Mouse (Mus musculus) neural tube, embryonic 12.5 days (tissue): Measurements from ENCODE around the gene Sla2. TPM values are rescaled to one million over a fixed set of nuclear protein-coding genes. Genes with fewer than 3 reads are reported as not detected.
"Not testable (repeated sequence)": the region's sequence is repeated elsewhere in the genome, so short reads cannot be mapped to it uniquely, and the experiment has no call there.

Experiments
- ATAC-seq: fragments of 200-750 bp; cut with Nextera tagmentation; 2 replicates; pipeline ENCODE4 v1.8.0; 2017; ENCODE audit warnings: low read depth, mild to moderate bottlenecking, moderate TSS enrichment, moderate library complexity; ENCODE audit not compliant: low FRiP score
- H3K27ac ChIP-seq: fragments of 300-500 bp; sonication (generic); 2 replicates; pipeline ENCODE4 v1.5.1; 2016
- H3K27me3 ChIP-seq: fragments of 300-500 bp; sonication (generic); replicated peaks from 2 replicates; pipeline ENCODE4 v1.6.1; 2016; ENCODE audit warnings: mild to moderate bottlenecking
- H3K36me3 ChIP-seq: fragments of 300-500 bp; sonication (generic); 2 replicates; pipeline ENCODE4 v1.6.1; 2016; ENCODE audit warnings: mild to moderate bottlenecking
- H3K4me1 ChIP-seq: fragments of 300-500 bp; sonication (generic); 2 replicates; pipeline ENCODE4 v1.6.1; 2016
- H3K4me2 ChIP-seq: fragments of 300-500 bp; sonication (generic); replicated peaks from 2 replicates; pipeline ENCODE4 v1.6.1; 2016; ENCODE audit warnings: mild to moderate bottlenecking
- H3K4me3 ChIP-seq: fragments of 300-500 bp; sonication (generic); 2 replicates; pipeline ENCODE4 v1.5.1; 2016
- H3K9ac ChIP-seq: fragments of 300-500 bp; sonication (generic); 2 replicates; pipeline ENCODE4 v1.6.1; 2016; ENCODE audit warnings: mild to moderate bottlenecking
- H3K9me3 ChIP-seq: fragments of 300-500 bp; sonication (generic); 2 replicates; pipeline ENCODE4 v1.6.1; 2016; ENCODE audit warnings: mild to moderate bottlenecking
- whole genome bisulfite sequencing: fragments of 180-500 bp; shearing (Covaris S2); methylation state at CpG from one replicate; pipeline ENCODE4 v1.1.7; 2016; 5-methylcytosine and 5-hydroxymethylcytosine counted together
- polyA plus RNA-seq: library from polyadenylated mRNA; unstranded; fragments of >200 nt; fragmentation: Nextera tagmentation; extraction: Ambion mirVana; gene quantifications from 2 replicates; pipeline ENCODE4 v1.2.1, GENCODE M21; 2016

Gene Sla2
- polyA plus RNA-seq, result 0.35 and 0.50 TPM in 2 replicates

DNA sequence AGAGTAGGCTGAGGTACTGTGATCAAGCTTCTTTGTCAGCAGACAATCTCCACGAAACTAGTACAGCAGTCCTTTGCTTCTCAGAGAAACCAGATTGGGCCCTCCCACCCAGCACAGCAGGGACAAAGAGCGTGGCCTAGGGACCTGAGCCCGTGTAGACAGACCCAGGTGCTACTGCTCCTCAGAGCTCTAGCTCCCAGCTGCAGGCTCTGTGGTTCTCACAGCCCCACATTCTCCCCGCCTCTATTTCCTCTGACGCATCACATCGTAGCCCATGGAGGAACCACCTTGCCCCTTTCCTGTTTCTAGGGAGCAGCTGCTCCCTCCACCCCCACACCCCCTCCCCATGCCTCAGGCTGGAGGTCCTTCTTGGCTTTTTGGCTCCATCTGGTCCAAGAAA, at the start of gene Sla2:
Sla2 (minus strand) TSS at position 176 of the 400 bp plus-strand sequence.
- no peak within 1 kb of the TSS for H3K4me3 ChIP-seq
- no peaks in the 10 kb centered on the region for H3K4me1 ChIP-seq
- no peak within 1 kb of the TSS for H3K4me2 ChIP-seq
- H3K9ac ChIP-seq, result no peak within 1 kb of the TSS
- 72% methylated on average over 6 of the region's 6 CpGs for WGBS
- H3K27me3 ChIP-seq, result no peaks in the 10 kb centered on the region
- H3K36me3 ChIP-seq, result no peaks in the 10 kb centered on the region
- no peak for ATAC-seq
- no peak within 1 kb of the TSS for H3K27ac ChIP-seq
- no peaks in the 10 kb centered on the region for H3K9me3 ChIP-seq

DNA sequence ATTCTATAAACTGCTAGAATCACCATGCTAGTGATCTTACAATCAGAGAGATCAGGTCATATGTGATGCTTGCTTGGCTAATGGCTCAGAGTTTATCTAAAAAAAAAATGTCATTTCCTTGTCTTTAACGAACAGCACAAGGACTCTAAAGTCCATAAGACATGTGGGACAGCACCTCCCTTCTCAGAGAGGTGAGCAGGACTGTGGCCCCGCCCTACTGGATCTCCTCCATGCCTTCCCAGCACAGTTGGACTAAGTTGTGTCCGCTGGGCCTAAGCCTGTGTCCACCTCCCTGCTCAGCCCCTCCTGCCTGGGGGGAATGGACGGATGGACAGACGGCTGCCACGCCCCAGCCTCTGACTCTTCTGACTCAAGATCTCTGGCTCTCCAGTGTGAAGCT, 48.0 kb upstream of the Sla2 start:
- H3K4me1 ChIP-seq, result no peaks in the 10 kb centered on the region
- no peak for ATAC-seq
- H3K9ac ChIP-seq, result no peak overlapping the region
- no peak overlapping the region for H3K4me2 ChIP-seq
- H3K27me3 ChIP-seq, result no peaks in the 10 kb centered on the region
- peaks cover 13% of the 10 kb centered on the region; the same call in 1 of the 2 replicates for H3K36me3 ChIP-seq
- no peak overlapping the region for H3K4me3 ChIP-seq
- no peaks in the 10 kb centered on the region for H3K9me3 ChIP-seq
- WGBS, result 86% methylated on average over 6 of the region's 6 CpGs
- no peak overlapping the region for H3K27ac ChIP-seq

DNA sequence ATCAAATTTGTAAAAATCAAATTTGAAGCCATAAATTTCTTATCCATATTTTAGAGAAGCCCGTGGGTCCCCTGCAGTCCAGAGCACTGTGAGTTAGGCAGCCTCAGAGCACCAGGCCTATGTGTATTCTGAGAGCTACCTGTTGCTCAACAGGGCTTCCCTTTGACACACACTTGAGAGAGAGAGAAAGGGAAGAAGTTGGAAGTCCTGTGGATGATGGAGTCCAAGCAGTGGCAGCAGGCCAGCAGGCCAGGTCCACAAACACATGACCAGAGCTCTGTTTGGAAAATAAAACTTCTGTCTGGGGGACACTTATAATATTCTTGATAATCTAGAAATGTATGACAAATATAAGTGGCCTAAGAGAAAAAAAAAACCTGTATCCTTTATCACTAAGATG, 46.4 kb upstream of the Sla2 start:
- no peak for ATAC-seq
- WGBS, result 84% methylated on average over 1 of the region's 1 CpGs
- peaks cover 17% of the 10 kb centered on the region; the same call in 1 of the 2 replicates for H3K36me3 ChIP-seq

DNA sequence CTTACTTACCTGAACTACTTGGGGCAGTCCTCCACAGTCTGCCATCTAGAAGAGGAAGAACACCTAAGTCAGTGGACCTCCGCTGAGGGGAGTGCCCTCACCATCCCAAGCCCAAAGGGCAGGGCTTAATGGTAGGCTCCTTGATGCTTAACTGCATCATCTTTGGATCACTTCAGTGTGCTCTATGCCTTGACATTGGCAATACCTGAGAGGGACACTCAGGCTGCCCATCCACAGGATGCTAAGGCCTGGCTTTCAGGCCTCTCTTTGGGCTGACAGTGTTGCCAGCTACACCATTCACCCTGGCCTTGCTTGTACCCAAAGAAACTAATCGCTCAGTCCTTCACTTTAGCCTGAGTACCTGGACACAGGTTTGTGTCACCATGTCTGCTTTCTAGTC, 44.4 kb upstream of the Sla2 start:
- Histone ChIP-seq H3K4me2 (no peak overlapping the region), H3K27ac (no peak overlapping the region), H3K9ac (no peak overlapping the region), H3K27me3 (no peaks in the 10 kb centered on the region), H3K36me3 (peaks cover 15% of the 10 kb centered on the region; the same call in 1 of the 2 replicates), H3K9me3 (no peaks in the 10 kb centered on the region), H3K4me3 (no peak overlapping the region), H3K4me1 (no peaks in the 10 kb centered on the region)
- 100% methylated on average over 2 of the region's 2 CpGs for WGBS
- ATAC-seq, result no peak

More for the DNA sequence above, 46.4 kb upstream of the Sla2 start:
- Histone ChIP-seq H3K27ac (no peak overlapping the region), H3K9ac (no peak overlapping the region), H3K4me2 (no peak overlapping the region), H3K27me3 (no peaks in the 10 kb centered on the region), H3K9me3 (no peaks in the 10 kb centered on the region), H3K4me3 (no peak overlapping the region), H3K4me1 (no peaks in the 10 kb centered on the region)

DNA sequence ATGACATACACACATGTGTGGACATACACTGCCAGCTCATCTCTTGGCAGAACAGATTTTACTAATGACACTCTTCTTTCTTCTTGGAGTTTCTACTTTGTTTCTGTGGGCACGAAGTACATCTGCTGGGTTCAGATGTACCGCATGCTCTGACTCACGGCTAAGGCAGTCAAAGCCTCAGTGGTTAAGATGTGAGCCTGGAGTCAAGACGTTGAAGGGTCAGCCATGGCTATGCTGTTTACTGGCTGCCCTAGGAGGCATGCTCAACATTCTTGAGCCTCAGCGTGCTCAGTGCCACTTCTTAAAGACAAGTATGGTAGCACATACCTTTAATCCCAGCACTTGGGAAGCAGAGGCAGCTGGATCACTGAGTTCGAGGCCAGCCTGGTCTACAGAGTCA, 43.6 kb upstream of the Sla2 start:
- Histone ChIP-seq H3K27me3 (no peaks in the 10 kb centered on the region), H3K4me1 (no peaks in the 10 kb centered on the region), H3K36me3 (peaks cover 15% of the 10 kb centered on the region; the same call in 1 of the 2 replicates), H3K27ac (no peak overlapping the region), H3K9ac (no peak overlapping the region), H3K4me2 (no peak overlapping the region), H3K9me3 (no peaks in the 10 kb centered on the region), H3K4me3 (no peak overlapping the region)
- 90% methylated on average over 6 of the region's 6 CpGs for WGBS
- ATAC-seq, result no peak

DNA sequence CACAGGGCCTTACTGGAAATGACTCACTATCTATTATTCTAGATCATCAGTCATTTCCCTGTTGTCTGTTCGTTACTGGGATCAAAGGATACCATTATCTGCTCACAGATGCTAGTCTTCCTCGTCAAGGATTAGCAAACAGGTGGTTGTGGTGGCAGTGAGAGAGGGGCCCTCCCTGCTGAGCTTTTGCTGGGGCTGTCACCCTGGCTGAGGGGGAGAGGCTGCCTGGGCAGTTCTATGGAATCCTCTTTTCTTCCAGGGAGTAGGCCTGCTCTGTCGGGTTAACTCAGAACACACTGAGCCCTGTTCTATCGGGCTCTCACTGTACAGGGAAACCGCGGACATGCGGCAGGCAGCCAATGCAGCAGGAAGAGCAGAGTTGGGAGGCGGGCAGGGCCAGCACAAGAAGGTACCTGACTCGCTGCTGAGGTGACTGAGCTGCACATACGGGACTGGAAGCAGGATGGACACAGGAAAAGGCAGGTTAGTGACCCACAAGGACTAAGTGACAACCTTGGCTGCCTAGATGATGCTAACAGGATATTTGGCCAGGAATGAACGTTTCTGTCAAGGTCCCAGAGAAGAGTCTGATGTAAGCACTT, 42.6 kb upstream of the Sla2 start:
- Histone ChIP-seq H3K4me3 (no peak overlapping the region), H3K27me3 (no peaks in the 10 kb centered on the region), H3K27ac (no peak overlapping the region), H3K4me2 (no peak overlapping the region), H3K36me3 (peaks cover 11% of the 10 kb centered on the region; the same call in 1 of the 2 replicates), H3K9me3 (no peaks in the 10 kb centered on the region), H3K4me1 (no peaks in the 10 kb centered on the region), H3K9ac (no peak overlapping the region)
- WGBS, result 65% methylated on average over 11 of the region's 11 CpGs
- ATAC-seq, result no peak

DNA sequence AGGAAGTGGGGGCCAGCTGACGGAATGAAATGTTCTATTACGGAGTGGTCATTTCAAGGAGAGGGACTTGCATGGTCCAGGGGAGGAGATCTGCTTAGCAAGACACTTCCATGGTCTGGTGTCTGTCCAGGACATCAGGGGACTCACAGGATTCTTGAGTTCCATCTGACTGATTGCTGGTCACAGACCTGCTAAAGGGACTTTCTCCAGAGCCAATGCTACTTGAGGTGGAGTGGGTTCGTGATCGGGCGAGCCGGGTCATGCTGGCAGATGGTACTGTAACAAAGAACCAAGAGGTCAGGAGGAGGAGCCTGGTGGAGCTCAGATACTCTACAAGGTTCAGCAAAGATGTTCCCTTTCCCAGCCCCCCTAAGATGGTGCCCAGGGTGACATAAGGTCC, 41.6 kb upstream of the Sla2 start:
- Histone ChIP-seq H3K9ac (no peak overlapping the region), H3K4me1 (no peaks in the 10 kb centered on the region), H3K4me2 (no peak overlapping the region), H3K27ac (no peak overlapping the region), H3K36me3 (peaks cover 11% of the 10 kb centered on the region; the same call in 1 of the 2 replicates), H3K27me3 (no peaks in the 10 kb centered on the region), H3K4me3 (no peak overlapping the region), H3K9me3 (no peaks in the 10 kb centered on the region)
- ATAC-seq, result no peak
- WGBS, result 90% methylated on average over 6 of the region's 6 CpGs

DNA sequence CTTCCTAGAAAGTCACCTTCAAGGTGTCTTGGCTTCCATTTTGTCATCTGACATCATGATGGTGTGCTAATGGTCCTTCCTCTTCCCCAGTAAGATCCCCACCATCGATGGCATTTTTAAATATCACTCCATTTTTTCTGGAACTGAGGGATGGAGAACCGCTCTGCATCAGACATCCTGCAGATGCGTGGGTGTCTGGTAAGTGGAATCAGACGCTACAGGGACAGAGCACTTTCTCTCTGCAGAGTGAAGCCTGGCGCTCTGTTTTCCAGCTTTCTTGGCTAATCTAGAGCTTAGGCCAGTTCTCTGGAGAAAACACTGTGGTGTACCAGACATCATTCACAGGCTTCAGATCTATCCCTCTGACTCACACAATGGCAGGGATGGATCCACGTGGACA, 40.7 kb upstream of the Sla2 start:
- no peaks in the 10 kb centered on the region for H3K4me1 ChIP-seq
- H3K27me3 ChIP-seq, result no peaks in the 10 kb centered on the region
- H3K4me3 ChIP-seq, result no peak overlapping the region
- WGBS, result 91% methylated on average over 6 of the region's 6 CpGs
- H3K36me3 ChIP-seq, result peaks cover 11% of the 10 kb centered on the region; the same call in 1 of the 2 replicates
- no peak overlapping the region for H3K4me2 ChIP-seq
- H3K27ac ChIP-seq, result no peak overlapping the region
- ATAC-seq, result no peak
- no peak overlapping the region for H3K9ac ChIP-seq
- H3K9me3 ChIP-seq, result no peaks in the 10 kb centered on the region

DNA sequence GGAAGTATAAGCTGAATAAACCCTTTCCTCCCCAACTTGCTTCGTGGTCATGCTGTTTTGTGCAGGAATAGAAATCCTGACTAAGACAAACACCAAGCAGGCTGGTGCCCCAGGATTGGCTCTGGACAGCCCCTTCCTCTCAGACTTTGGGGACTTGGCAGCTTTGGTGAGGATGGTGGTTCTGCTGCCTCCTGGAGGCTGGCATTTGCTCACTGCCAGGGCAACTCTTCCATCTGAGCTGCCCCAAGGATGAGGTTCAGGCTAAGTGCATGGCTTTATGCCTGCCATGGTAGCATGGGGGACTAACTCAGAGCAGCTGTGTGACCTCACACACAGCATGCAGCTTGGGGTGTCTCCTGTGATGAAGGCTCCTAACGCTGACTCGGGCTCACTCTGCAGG, 38.6 kb upstream of the Sla2 start:
- WGBS, result 70% methylated on average over 3 of the region's 3 CpGs
- H3K27me3 ChIP-seq, H3K9ac ChIP-seq, H3K9me3 ChIP-seq, H3K4me3 ChIP-seq, ATAC-seq, H3K4me1 ChIP-seq, H3K4me2 ChIP-seq, H3K27ac ChIP-seq: not testable (repeated sequence)
- H3K36me3 ChIP-seq, result peaks cover 11% of the 10 kb centered on the region; the same call in 1 of the 2 replicates

DNA sequence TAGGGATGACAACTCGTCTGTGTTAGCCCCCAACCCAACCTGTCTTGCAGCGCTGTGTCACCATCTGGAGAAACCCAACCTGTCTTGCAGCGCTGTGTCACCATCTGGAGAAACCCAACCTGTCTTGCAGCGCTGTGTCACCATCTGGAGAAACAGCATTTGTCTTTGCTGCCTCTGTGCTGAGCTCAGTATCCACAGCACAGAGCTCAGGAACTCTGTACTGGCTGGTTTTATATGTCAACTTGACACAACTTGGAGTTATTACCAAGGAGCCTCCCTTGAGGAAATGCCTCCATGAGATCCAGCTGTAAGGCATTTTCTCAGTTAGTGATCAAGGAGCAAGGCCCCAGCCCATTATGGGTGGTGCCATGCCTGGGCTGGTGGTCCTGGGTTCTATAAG, 38.1 kb upstream of the Sla2 start:
- H3K27me3 ChIP-seq, H3K4me1 ChIP-seq, H3K27ac ChIP-seq, H3K9me3 ChIP-seq, ATAC-seq, H3K4me3 ChIP-seq, H3K36me3 ChIP-seq, H3K9ac ChIP-seq, H3K4me2 ChIP-seq: not testable (repeated sequence)
- 83% methylated on average over 4 of the region's 4 CpGs for WGBS

DNA sequence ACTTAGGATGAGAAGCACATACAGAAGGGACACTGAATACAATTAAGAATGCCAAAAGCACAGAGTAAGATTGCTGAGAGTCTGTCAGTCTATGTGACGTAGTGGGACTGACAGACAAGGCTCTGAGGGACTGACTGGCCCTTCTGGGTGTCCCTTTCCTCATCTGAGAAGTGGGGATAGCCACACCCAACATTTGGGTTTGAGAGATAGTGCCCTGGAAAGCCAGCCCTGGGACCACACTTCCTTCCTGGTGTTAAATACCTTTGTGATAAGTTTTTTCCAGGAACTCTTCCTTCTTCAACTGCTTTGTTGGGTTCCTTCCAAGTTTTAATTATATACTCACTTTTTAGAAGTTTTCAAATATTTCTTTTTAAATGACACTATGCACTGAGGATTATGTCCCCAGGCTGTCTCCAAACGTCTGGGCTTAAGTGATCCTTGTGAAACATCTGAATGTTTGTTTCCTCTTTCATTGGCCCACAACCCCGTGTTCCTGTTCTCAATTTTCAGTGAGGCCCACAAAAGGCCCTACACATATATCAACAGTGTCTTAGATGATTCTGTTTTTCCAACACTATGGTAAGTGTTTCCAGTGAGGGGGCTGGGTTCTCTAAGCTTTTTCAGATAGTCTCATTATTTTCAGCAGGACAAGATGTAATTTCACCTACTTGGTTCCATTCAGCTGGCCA, 37.4 kb upstream of the Sla2 start:
- no peak overlapping the region for H3K9ac ChIP-seq
- H3K4me3 ChIP-seq, result no peak overlapping the region
- peaks cover 6% of the 10 kb centered on the region; the same call in 1 of the 2 replicates for H3K36me3 ChIP-seq
- no peak overlapping the region for H3K4me2 ChIP-seq
- no peaks in the 10 kb centered on the region for H3K9me3 ChIP-seq
- no peak for ATAC-seq
- H3K27ac ChIP-seq, result no peak overlapping the region
- H3K4me1 ChIP-seq, result no peaks in the 10 kb centered on the region
- H3K27me3 ChIP-seq, result no peaks in the 10 kb centered on the region
- WGBS, result 65% methylated on average over 3 of the region's 3 CpGs

DNA sequence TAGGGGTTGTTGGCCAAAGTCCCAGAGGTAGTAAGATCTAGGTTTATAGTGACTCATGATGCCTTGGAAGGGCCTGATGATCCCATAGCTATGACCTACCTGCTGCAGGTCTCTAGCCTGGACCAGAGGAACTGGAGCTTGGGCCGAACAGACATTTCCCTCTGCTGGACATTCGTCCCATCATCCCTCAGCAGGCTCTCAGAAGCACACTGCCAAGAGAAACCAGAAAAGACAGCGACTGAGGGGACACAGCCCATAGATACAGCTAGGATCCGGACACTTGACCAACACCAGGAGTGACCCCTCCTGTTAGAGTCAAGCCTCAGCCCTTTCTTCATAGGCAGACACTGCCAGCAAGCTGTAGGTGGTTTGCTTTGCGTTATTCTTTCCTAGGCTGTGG, 36.1 kb upstream of the Sla2 start:
- H3K27ac ChIP-seq, result no peak overlapping the region
- no peaks in the 10 kb centered on the region; the same call in 1 of the 2 replicates for H3K36me3 ChIP-seq
- H3K27me3 ChIP-seq, result no peaks in the 10 kb centered on the region
- no peak for ATAC-seq
- H3K9ac ChIP-seq, result no peak overlapping the region
- no peaks in the 10 kb centered on the region for H3K4me1 ChIP-seq
- 83% methylated on average over 5 of the region's 5 CpGs for WGBS
- no peaks in the 10 kb centered on the region for H3K9me3 ChIP-seq
- H3K4me2 ChIP-seq, result no peak overlapping the region
- no peak overlapping the region for H3K4me3 ChIP-seq

DNA sequence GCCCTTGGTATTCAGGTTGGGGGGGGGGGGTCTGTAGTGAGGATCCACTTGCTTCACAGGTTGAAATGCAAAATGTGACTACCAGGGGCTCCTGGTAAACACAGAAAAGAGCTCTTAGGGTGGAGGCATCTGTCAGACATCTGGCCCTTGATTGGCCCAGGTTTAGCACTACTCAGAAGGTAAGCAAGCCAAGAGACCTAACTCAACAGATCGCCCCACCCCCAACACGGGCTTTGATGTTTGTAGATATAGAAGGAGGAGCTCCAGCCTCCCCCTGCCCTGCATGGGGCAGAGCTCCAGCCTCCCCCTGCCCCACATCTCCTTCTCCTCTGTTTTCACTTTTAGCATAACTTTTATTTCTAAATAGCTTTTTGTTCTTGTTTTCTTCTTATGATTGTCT, 32.8 kb upstream of the Sla2 start:
- no peak for ATAC-seq
- no peaks in the 10 kb centered on the region for H3K27me3 ChIP-seq
- H3K27ac ChIP-seq, result no peak overlapping the region
- H3K9ac ChIP-seq, result no peak overlapping the region
- WGBS, result 56% methylated on average over 2 of the region's 2 CpGs
- H3K36me3 ChIP-seq, result no peaks in the 10 kb centered on the region
- H3K4me1 ChIP-seq, result no peaks in the 10 kb centered on the region
- H3K4me3 ChIP-seq, result no peak overlapping the region
- H3K9me3 ChIP-seq, result no peaks in the 10 kb centered on the region
- no peak overlapping the region for H3K4me2 ChIP-seq
